Mouse (Mus musculus): Measurements from ENCODE around the gene Lin37. TPM values are rescaled to one million over a fixed set of nuclear protein-coding genes. Genes with fewer than 3 reads are reported as not detected.

The Lin37 gene
- polyA plus RNA-seq, 1 experiment from 2014 or later, result 60.9 TPM

DNA sequence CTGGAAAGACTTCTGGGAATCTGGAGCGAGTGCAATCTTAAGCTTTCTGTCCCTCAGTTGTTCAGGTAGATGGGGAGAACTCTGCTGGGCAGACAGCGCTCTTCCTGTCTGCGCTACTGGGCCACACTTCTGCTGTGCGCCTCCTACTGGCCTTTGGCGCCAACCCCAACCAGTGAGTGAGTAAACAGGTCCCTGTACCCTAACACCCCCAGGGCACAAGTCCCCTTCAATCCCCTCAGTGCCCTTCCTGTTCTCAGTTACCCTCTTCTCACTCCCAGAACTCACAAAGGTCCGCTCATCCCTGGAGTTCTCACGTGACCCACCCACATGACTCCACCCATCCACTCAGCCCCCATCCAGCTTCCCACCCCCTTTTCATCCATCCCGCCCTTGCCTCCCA lies 41.3 kb downstream of the Lin37 start:
- WGBS, result 40% methylated on average over 8 of the region's 8 CpGs
- Histone ChIP-seq H3K27ac (replicated peaks) (no peak overlapping the region), H3K9me3 (no peaks in the 10 kb centered on the region), H3K4me2 (no peak overlapping the region), H3K9ac (no peak overlapping the region), H3K4me1 (replicated peaks) (no peaks in the 10 kb centered on the region), H3K4me3 (no peak overlapping the region), H3K36me3 (peaks cover 12% of the 10 kb centered on the region), H3K27me3 (no peaks in the 10 kb centered on the region)
- ATAC-seq (ENCODE audit: low read depth), result no peak

DNA sequence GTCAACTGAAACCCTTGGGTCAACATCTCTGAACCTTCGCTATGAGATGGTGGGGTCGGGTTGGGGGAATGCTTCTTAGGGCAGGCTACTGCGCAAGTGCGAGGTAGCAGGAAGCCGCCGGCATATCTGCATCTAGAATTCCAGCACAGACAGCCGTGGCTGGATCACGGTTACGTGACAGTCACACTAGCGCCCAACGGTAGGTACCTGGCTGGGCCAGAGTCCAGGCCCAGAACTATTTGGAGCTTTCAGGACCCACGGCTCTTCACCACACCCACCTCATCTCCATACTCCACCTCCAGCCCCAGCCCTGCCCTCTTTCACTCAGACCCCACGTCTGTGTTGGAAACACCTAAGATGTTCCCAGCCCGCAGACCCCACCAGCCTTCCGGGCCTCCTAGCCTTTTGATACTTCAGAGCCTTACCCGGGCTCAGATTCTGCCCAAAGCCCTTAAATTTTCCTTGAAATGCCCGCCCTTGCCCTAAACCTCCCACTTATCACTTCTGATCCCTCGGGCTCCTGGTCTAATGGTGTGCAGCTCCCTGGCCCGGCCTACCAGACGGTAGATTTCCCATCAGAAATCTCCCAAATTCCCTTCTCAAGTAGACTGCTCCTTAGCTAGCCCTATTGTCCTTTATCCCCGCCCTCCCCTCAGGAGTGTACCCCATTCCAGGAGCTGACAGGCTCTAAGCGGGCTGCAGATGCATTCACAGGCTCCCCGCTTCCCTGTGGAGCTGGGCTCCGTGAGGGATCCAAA lies 44.5 kb downstream of the Lin37 start:
- ATAC-seq (ENCODE audit: low read depth), result no peak
- no peaks in the 10 kb centered on the region for H3K36me3 ChIP-seq

DNA sequence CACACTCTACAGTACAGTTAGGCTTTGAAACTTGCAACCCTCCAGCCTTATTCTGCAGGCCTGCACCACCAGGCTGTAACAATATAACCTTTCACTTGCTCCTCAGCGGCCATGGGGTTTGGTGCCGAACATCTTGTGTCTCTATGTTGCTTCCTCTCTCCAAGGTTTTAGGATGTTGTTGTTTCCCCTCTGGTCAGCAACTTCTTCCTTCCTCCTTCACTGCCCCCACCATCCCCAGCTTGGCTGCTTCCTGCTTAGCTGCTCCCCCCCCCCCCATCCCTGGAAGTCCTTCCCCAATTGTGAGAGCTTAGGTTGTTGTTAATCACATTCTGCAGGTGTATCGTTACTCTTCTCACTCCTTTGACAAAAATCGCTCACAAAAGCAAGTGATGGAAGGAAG lies 51.6 kb downstream of the Lin37 start:
- H3K4me3 ChIP-seq, result no peak overlapping the region
- no peaks in the 10 kb centered on the region for H3K36me3 ChIP-seq
- no peak for ATAC-seq (ENCODE audit: low read depth)
- H3K27me3 ChIP-seq, result no peaks in the 10 kb centered on the region; the same call in 1 of the 2 replicates
- H3K27ac ChIP-seq (replicated peaks), result no peak overlapping the region
- no peaks in the 10 kb centered on the region for H3K4me1 ChIP-seq (replicated peaks)
- H3K9me3 ChIP-seq, result no peaks in the 10 kb centered on the region
- no peak overlapping the region for H3K9ac ChIP-seq
- no peak overlapping the region for H3K4me2 ChIP-seq
- 72% methylated on average over 4 of the region's 4 CpGs for WGBS

More for the DNA sequence above, 44.5 kb downstream of the Lin37 start:
- Histone ChIP-seq H3K27ac (replicated peaks) (no peak overlapping the region), H3K4me1 (replicated peaks) (no peaks in the 10 kb centered on the region), H3K4me3 (no peak overlapping the region), H3K9ac (no peak overlapping the region), H3K4me2 (no peak overlapping the region), H3K27me3 (no peaks in the 10 kb centered on the region), H3K9me3 (no peaks in the 10 kb centered on the region)
- 65% methylated on average over 24 of the region's 24 CpGs for WGBS

Small RNAs within 50 kb of the gene (microRNA-seq; reads per million reads assigned to microRNA genes)
- gene Gm38670 (0.74 reads per million), gene Mir3569 (not detected)

Other genes starting within 250 kb of the Lin37 start
- gene Syne4, start 245.0 kb downstream of the Lin37 start, polyA plus RNA-seq (2015; fragmentation: Nextera tagmentation; extraction: Ambion mirVana), result 19.0 and 27.3 TPM in 2 replicates
- gene E130208F15Rik, start 238.1 kb downstream of the Lin37 start, polyA plus RNA-seq (2015; fragmentation: Nextera tagmentation; extraction: Ambion mirVana), result 5.7 TPM in 1 of 2 replicates, not detected in the other
- 18.0 and 22.9 TPM in 2 replicates for gene Sdhaf1, start 235.9 kb downstream of the Lin37 start, polyA plus RNA-seq (2015; fragmentation: Nextera tagmentation; extraction: Ambion mirVana)
- gene Lrfn3, start 197.1 kb downstream of the Lin37 start, polyA plus RNA-seq (2015; fragmentation: Nextera tagmentation; extraction: Ambion mirVana), result 10.8 and 12.7 TPM in 2 replicates
- 35.3 and 40.8 TPM in 2 replicates for gene Tyrobp, start 146.1 kb downstream of the Lin37 start, polyA plus RNA-seq (2015; fragmentation: Nextera tagmentation; extraction: Ambion mirVana)
- 1.0 TPM in 1 of 2 replicates, not detected in the other for gene Hcst, start 140.0 kb downstream of the Lin37 start, polyA plus RNA-seq (2015; fragmentation: Nextera tagmentation; extraction: Ambion mirVana)
- gene Nfkbid, start 138.1 kb downstream of the Lin37 start, polyA plus RNA-seq (2015; fragmentation: Nextera tagmentation; extraction: Ambion mirVana), result 1.9 and 2.8 TPM in 2 replicates
- 528 and 571 TPM in 2 replicates for gene Aplp1, start 114.3 kb downstream of the Lin37 start, polyA plus RNA-seq (2015; fragmentation: Nextera tagmentation; extraction: Ambion mirVana)
- gene Kirrel2, start 102.1 kb downstream of the Lin37 start, polyA plus RNA-seq (2015; fragmentation: Nextera tagmentation; extraction: Ambion mirVana), result 3.3 and 3.9 TPM in 2 replicates
- 0.77 and 1.0 TPM in 2 replicates for gene Nphs1, start 101.5 kb downstream of the Lin37 start, polyA plus RNA-seq (2015; fragmentation: Nextera tagmentation; extraction: Ambion mirVana)
- not detected in 2 replicates for gene Prodh2, start 66.2 kb downstream of the Lin37 start, polyA plus RNA-seq (2015; fragmentation: Nextera tagmentation; extraction: Ambion mirVana)
- 86.8 and 95.2 TPM in 2 replicates for gene Arhgap33, start 24.8 kb downstream of the Lin37 start, polyA plus RNA-seq (2015; fragmentation: Nextera tagmentation; extraction: Ambion mirVana)
- gene Hspb6, start 7.7 kb downstream of the Lin37 start, polyA plus RNA-seq (2015; fragmentation: Nextera tagmentation; extraction: Ambion mirVana), result 6.6 TPM in 2 replicates
- gene Proser3, start 7.5 kb downstream of the Lin37 start, polyA plus RNA-seq (2015; fragmentation: Nextera tagmentation; extraction: Ambion mirVana), result 6.7 and 8.6 TPM in 2 replicates
- 92.6 and 113 TPM in 2 replicates for gene U2af1l4, start 3.5 kb upstream of the Lin37 start, polyA plus RNA-seq (2015; fragmentation: Nextera tagmentation; extraction: Ambion mirVana)
- gene Gm49396, start 3.5 kb upstream of the Lin37 start, polyA plus RNA-seq (2015; fragmentation: Nextera tagmentation; extraction: Ambion mirVana), result 14.5 and 15.1 TPM in 2 replicates
- 126 and 147 TPM in 2 replicates for gene Psenen, start 3.8 kb upstream of the Lin37 start, polyA plus RNA-seq (2015; fragmentation: Nextera tagmentation; extraction: Ambion mirVana)
- gene Igflr1, start 5.6 kb upstream of the Lin37 start, polyA plus RNA-seq (2015; fragmentation: Nextera tagmentation; extraction: Ambion mirVana), result 4.8 and 6.0 TPM in 2 replicates
- gene Kmt2b, start 28.9 kb upstream of the Lin37 start, polyA plus RNA-seq (2015; fragmentation: Nextera tagmentation; extraction: Ambion mirVana), result 9.0 and 9.9 TPM in 2 replicates
- gene Zbtb32, start 39.1 kb upstream of the Lin37 start, polyA plus RNA-seq (2015; fragmentation: Nextera tagmentation; extraction: Ambion mirVana), result 0.36 and 0.50 TPM in 2 replicates
- gene Upk1a, start 53.0 kb upstream of the Lin37 start, polyA plus RNA-seq (2015; fragmentation: Nextera tagmentation; extraction: Ambion mirVana), result 0.49 and 0.62 TPM in 2 replicates
- 1,295 and 1,305 TPM in 2 replicates for gene Cox6b1, start 66.3 kb upstream of the Lin37 start, polyA plus RNA-seq (2015; fragmentation: Nextera tagmentation; extraction: Ambion mirVana)
- not detected in 2 replicates for gene Etv2, start 76.0 kb upstream of the Lin37 start, polyA plus RNA-seq (2015; fragmentation: Nextera tagmentation; extraction: Ambion mirVana)
- gene Rbm42, start 90.5 kb upstream of the Lin37 start, polyA plus RNA-seq (2015; fragmentation: Nextera tagmentation; extraction: Ambion mirVana), result 137 and 142 TPM in 2 replicates
- 22.0 and 22.7 TPM in 2 replicates for gene Haus5, start 105.2 kb upstream of the Lin37 start, polyA plus RNA-seq (2015; fragmentation: Nextera tagmentation; extraction: Ambion mirVana)
- gene Pmis2, start 111.8 kb upstream of the Lin37 start, polyA plus RNA-seq (2015; fragmentation: Nextera tagmentation; extraction: Ambion mirVana), result not detected in 2 replicates
- gene 2200002J24Rik, start 139.1 kb upstream of the Lin37 start, polyA plus RNA-seq (2015; fragmentation: Nextera tagmentation; extraction: Ambion mirVana), result not detected in 2 replicates
- 0.80 and 1.6 TPM in 2 replicates for gene Atp4a, start 152.4 kb upstream of the Lin37 start, polyA plus RNA-seq (2015; fragmentation: Nextera tagmentation; extraction: Ambion mirVana)
- 253 and 272 TPM in 2 replicates for gene Tmem147, start 169.7 kb upstream of the Lin37 start, polyA plus RNA-seq (2015; fragmentation: Nextera tagmentation; extraction: Ambion mirVana)
- gene Gapdhs, start 183.8 kb upstream of the Lin37 start, polyA plus RNA-seq (2015; fragmentation: Nextera tagmentation; extraction: Ambion mirVana), result 1.6 and 2.9 TPM in 2 replicates
- gene Sbsn, start 191.6 kb upstream of the Lin37 start, polyA plus RNA-seq (2015; fragmentation: Nextera tagmentation; extraction: Ambion mirVana), result 1.2 and 2.8 TPM in 2 replicates
- gene Dmkn, start 203.9 kb upstream of the Lin37 start, polyA plus RNA-seq (2015; fragmentation: Nextera tagmentation; extraction: Ambion mirVana), result 1.0 TPM in 1 of 2 replicates, not detected in the other
- gene Krtdap, start 228.1 kb upstream of the Lin37 start, polyA plus RNA-seq (2015; fragmentation: Nextera tagmentation; extraction: Ambion mirVana), result 0.85 TPM in 1 of 2 replicates, not detected in the other